Mouse (Mus musculus): Measurements from ENCODE around the gene Babam2. TPM values are rescaled to one million over a fixed set of nuclear protein-coding genes. Genes with fewer than 3 reads are reported as not detected.

Gene Babam2
- polyA plus RNA-seq, 1 experiment from 2014 or later, result 58.2 TPM

GRCm38 (mm10) chr5:31724519-31724918 lies 27.0 kb downstream of the Babam2 start:
- Histone ChIP-seq H3K4me1 (no peaks in the 10 kb centered on the region), H3K27ac (no peak overlapping the region), H3K9ac (no peak overlapping the region), H3K36me3 (no peaks in the 10 kb centered on the region), H3K27me3 (replicated peaks) (no peaks in the 10 kb centered on the region), H3K9me3 (no peaks in the 10 kb centered on the region), H3K4me3 (replicated peaks) (no peak overlapping the region), H3K4me2 (no peak overlapping the region)
- 73% methylated on average over 6 of the region's 6 CpGs for WGBS
- ATAC-seq (ENCODE audit: insufficient read depth, low FRiP score, low read depth), result no peak

GRCm38 (mm10) chr5:31725885-31726284 lies 28.4 kb downstream of the Babam2 start:
- Histone ChIP-seq H3K27ac (no peak overlapping the region), H3K4me2 (no peak overlapping the region), H3K4me1 (no peaks in the 10 kb centered on the region), H3K9me3 (no peaks in the 10 kb centered on the region), H3K36me3 (no peaks in the 10 kb centered on the region), H3K9ac (no peak overlapping the region), H3K27me3 (replicated peaks) (no peaks in the 10 kb centered on the region), H3K4me3 (replicated peaks) (no peak overlapping the region)
- no peak for ATAC-seq (ENCODE audit: insufficient read depth, low FRiP score, low read depth)
- 77% methylated on average over 2 of the region's 2 CpGs for WGBS

GRCm38 (mm10) chr5:31727456-31727855 lies 30.0 kb downstream of the Babam2 start:
- Histone ChIP-seq H3K9ac (no peak overlapping the region), H3K27ac (no peak overlapping the region), H3K36me3 (no peaks in the 10 kb centered on the region), H3K4me1 (no peaks in the 10 kb centered on the region), H3K9me3 (no peaks in the 10 kb centered on the region), H3K4me2 (no peak overlapping the region), H3K4me3 (replicated peaks) (no peak overlapping the region), H3K27me3 (replicated peaks) (no peaks in the 10 kb centered on the region)
- 69% methylated on average over 5 of the region's 5 CpGs for WGBS
- ATAC-seq (ENCODE audit: insufficient read depth, low FRiP score, low read depth), result no peak

- Histone ChIP-seq H3K27ac (no peak overlapping the region), H3K27me3 (replicated peaks) (no peaks in the 10 kb centered on the region), H3K9me3 (no peaks in the 10 kb centered on the region), H3K4me3 (replicated peaks) (no peak overlapping the region), H3K4me2 (no peak overlapping the region), H3K9ac (no peak overlapping the region), H3K36me3 (no peaks in the 10 kb centered on the region), H3K4me1 (no peaks in the 10 kb centered on the region)
- no peak for ATAC-seq (ENCODE audit: insufficient read depth, low FRiP score, low read depth)
- WGBS, result 28% methylated on average over 3 of the region's 3 CpGs
These were observed 35.3 kb downstream of the Babam2 start for GRCm38 (mm10) chr5:31732644-31733338.

- H3K36me3 ChIP-seq, result no peaks in the 10 kb centered on the region
- H3K4me1 ChIP-seq, result no peaks in the 10 kb centered on the region
- no peak overlapping the region for H3K4me2 ChIP-seq
- H3K4me3 ChIP-seq (replicated peaks), result no peak overlapping the region
- no peaks in the 10 kb centered on the region for H3K9me3 ChIP-seq
- no peaks in the 10 kb centered on the region for H3K27me3 ChIP-seq (replicated peaks)
- no peak overlapping the region for H3K9ac ChIP-seq
- ATAC-seq (ENCODE audit: insufficient read depth, low FRiP score, low read depth), result no peak
- WGBS, result 95% methylated on average over 1 of the region's 1 CpGs
- H3K27ac ChIP-seq, result no peak overlapping the region
These were observed 44.4 kb downstream of the Babam2 start for GRCm38 (mm10) chr5:31741931-31742330.

- Histone ChIP-seq H3K27me3 (replicated peaks) (no peaks in the 10 kb centered on the region), H3K27ac (no peak overlapping the region), H3K9ac (no peak overlapping the region), H3K4me3 (replicated peaks) (no peak overlapping the region), H3K36me3 (no peaks in the 10 kb centered on the region), H3K4me1 (no peaks in the 10 kb centered on the region), H3K9me3 (no peaks in the 10 kb centered on the region), H3K4me2 (no peak overlapping the region)
- no peak for ATAC-seq (ENCODE audit: insufficient read depth, low FRiP score, low read depth)
- 73% methylated on average over 4 of the region's 4 CpGs for WGBS
These were observed 45.1 kb downstream of the Babam2 start for GRCm38 (mm10) chr5:31742521-31743031.

GRCm38 (mm10) chr5:31749401-31749800 lies 51.9 kb downstream of the Babam2 start:
- no peak overlapping the region for H3K9ac ChIP-seq
- H3K4me3 ChIP-seq (replicated peaks), result no peak overlapping the region
- H3K27me3 ChIP-seq (replicated peaks), result no peaks in the 10 kb centered on the region
- H3K27ac ChIP-seq, result no peak overlapping the region
- no peaks in the 10 kb centered on the region for H3K9me3 ChIP-seq
- no peak overlapping the region for H3K4me2 ChIP-seq
- H3K4me1 ChIP-seq, result no peaks in the 10 kb centered on the region
- no peaks in the 10 kb centered on the region for H3K36me3 ChIP-seq
- no peak for ATAC-seq (ENCODE audit: insufficient read depth, low FRiP score, low read depth)

GRCm38 (mm10) chr5:31750231-31750925 lies 52.9 kb downstream of the Babam2 start:
- no peak for ATAC-seq (ENCODE audit: insufficient read depth, low FRiP score, low read depth)
- Histone ChIP-seq H3K4me1 (no peaks in the 10 kb centered on the region), H3K4me2 (no peak overlapping the region), H3K27me3 (replicated peaks) (no peaks in the 10 kb centered on the region), H3K9ac (no peak overlapping the region), H3K9me3 (no peaks in the 10 kb centered on the region), H3K36me3 (no peaks in the 10 kb centered on the region), H3K4me3 (replicated peaks) (no peak overlapping the region), H3K27ac (peak overlapping the region; percentile 44; the same call in 1 of the 2 replicates)
- 67% methylated on average over 9 of the region's 9 CpGs for WGBS

GRCm38 (mm10) chr5:31750955-31751354 lies 53.5 kb downstream of the Babam2 start:
- H3K4me1 ChIP-seq, result no peaks in the 10 kb centered on the region
- no peak overlapping the region for H3K9ac ChIP-seq
- 0 out of 2 replicates have a peak overlapping the region, but pooled peaks have one; percentile 44 for H3K27ac ChIP-seq
- no peak for ATAC-seq (ENCODE audit: insufficient read depth, low FRiP score, low read depth)
- H3K36me3 ChIP-seq, result no peaks in the 10 kb centered on the region
- no peak overlapping the region for H3K4me2 ChIP-seq
- WGBS, result 76% methylated on average over 4 of the region's 4 CpGs
- H3K4me3 ChIP-seq (replicated peaks), result no peak overlapping the region
- no peaks in the 10 kb centered on the region for H3K27me3 ChIP-seq (replicated peaks)
- no peaks in the 10 kb centered on the region for H3K9me3 ChIP-seq

- ATAC-seq (ENCODE audit: insufficient read depth, low FRiP score, low read depth), result no peak
- H3K4me3 ChIP-seq (replicated peaks), result no peak overlapping the region
- no peaks in the 10 kb centered on the region for H3K27me3 ChIP-seq (replicated peaks)
- H3K9ac ChIP-seq, result no peak overlapping the region
- no peak overlapping the region for H3K27ac ChIP-seq
- no peak overlapping the region for H3K4me2 ChIP-seq
- no peaks in the 10 kb centered on the region for H3K9me3 ChIP-seq
- no peaks in the 10 kb centered on the region for H3K4me1 ChIP-seq
- WGBS, result 72% methylated on average over 1 of the region's 1 CpGs
- H3K36me3 ChIP-seq, result no peaks in the 10 kb centered on the region
These were observed 57.1 kb downstream of the Babam2 start for GRCm38 (mm10) chr5:31754634-31755033.

- no peaks in the 10 kb centered on the region for H3K27me3 ChIP-seq (replicated peaks)
- no peaks in the 10 kb centered on the region for H3K9me3 ChIP-seq
- H3K36me3 ChIP-seq, result no peaks in the 10 kb centered on the region
- no peak overlapping the region for H3K27ac ChIP-seq
- no peak overlapping the region for H3K4me3 ChIP-seq (replicated peaks)
- H3K4me1 ChIP-seq, result no peaks in the 10 kb centered on the region
- ATAC-seq (ENCODE audit: insufficient read depth, low FRiP score, low read depth), result no peak
- 79% methylated on average over 3 of the region's 3 CpGs for WGBS
- no peak overlapping the region for H3K9ac ChIP-seq
- H3K4me2 ChIP-seq, result no peak overlapping the region
These were observed 57.8 kb downstream of the Babam2 start for GRCm38 (mm10) chr5:31755255-31755654.

- no peak for ATAC-seq (ENCODE audit: insufficient read depth, low FRiP score, low read depth)
- Histone ChIP-seq H3K9ac (no peak overlapping the region), H3K36me3 (no peaks in the 10 kb centered on the region), H3K4me2 (no peak overlapping the region), H3K27ac (no peak overlapping the region), H3K4me1 (no peaks in the 10 kb centered on the region), H3K9me3 (no peaks in the 10 kb centered on the region), H3K27me3 (replicated peaks) (no peaks in the 10 kb centered on the region), H3K4me3 (replicated peaks) (no peak overlapping the region)
- WGBS, result 82% methylated on average over 9 of the region's 9 CpGs
These were observed 61.0 kb downstream of the Babam2 start for GRCm38 (mm10) chr5:31758310-31759091.
